Mouse (Mus musculus) neural tube, embryonic 14.5 days (tissue): ENCODE measurements around the gene Tiam1. TPM values are rescaled to one million over a fixed set of nuclear protein-coding genes. Genes with fewer than 3 reads are reported as not detected.

ENCODE experiments used
- ATAC-seq: fragments of 200-750 bp; cut with Nextera tagmentation; 2 replicates; pipeline ENCODE4 v1.8.0; 2017; ENCODE audit warnings: low read depth, mild to moderate bottlenecking, moderate TSS enrichment, moderate library complexity
- H3K27ac ChIP-seq: fragments of 300-500 bp; sonication (generic); 2 replicates; pipeline ENCODE4 v1.5.1; 2014; ENCODE audit warnings: low read depth, mild to moderate bottlenecking, control low read depth, low read length, moderate library complexity, mixed read lengths
- H3K27me3 ChIP-seq: fragments of 300-500 bp; sonication (generic); 2 replicates; pipeline ENCODE4 v1.6.1; 2014; ENCODE audit warnings: low read length; ENCODE audit not compliant: control insufficient read depth, insufficient read depth
- H3K36me3 ChIP-seq: fragments of 300-500 bp; sonication (generic); 2 replicates; pipeline ENCODE4 v1.6.1; 2014; ENCODE audit warnings: low read length, mixed read lengths; ENCODE audit not compliant: control insufficient read depth, insufficient read depth
- H3K4me1 ChIP-seq: fragments of 300-500 bp; sonication (generic); 2 replicates; pipeline ENCODE4 v1.6.1; 2014; ENCODE audit warnings: low read length; ENCODE audit not compliant: control insufficient read depth, insufficient read depth
- H3K4me2 ChIP-seq: fragments of 300-500 bp; sonication (generic); 2 replicates; pipeline ENCODE4 v1.6.1; 2014; ENCODE audit warnings: mild to moderate bottlenecking, low read depth, low read length, control low read depth
- H3K4me3 ChIP-seq: fragments of 300-500 bp; sonication (generic); 2 replicates; pipeline ENCODE4 v1.5.1; 2014; ENCODE audit warnings: low read depth, low read length, control low read depth, mixed read lengths
- H3K9ac ChIP-seq: fragments of 300-500 bp; sonication (generic); replicated peaks from 2 replicates; pipeline ENCODE4 v1.6.1; 2014; ENCODE audit warnings: low read depth, mild to moderate bottlenecking, control low read depth, low read length, mixed read lengths
- H3K9me3 ChIP-seq: fragments of 300-500 bp; sonication (generic); 2 replicates; pipeline ENCODE4 v1.6.1; 2016; ENCODE audit warnings: low read length; ENCODE audit not compliant: control insufficient read depth
- WGBS: fragments of 180-500 bp; shearing (Covaris S2); extraction: QIAGEN DNeasy Blood & Tissue Kit; methylation state at CpG from one replicate; pipeline ENCODE4 v1.1.7; 2014; 5-methylcytosine and 5-hydroxymethylcytosine counted together
- polyA plus RNA-seq: library from polyadenylated mRNA; unstranded; fragments of >200 nt; fragmentation: Nextera tagmentation; extraction: Ambion mirVana; gene quantifications from 2 replicates; pipeline ENCODE4 v1.2.1, GENCODE M21; 2014

Gene Tiam1
- polyA plus RNA-seq, 1 experiment from 2014 or later: 34.8 TPM

- Histone ChIP-seq H3K4me2 (no peak overlapping the region), H3K9me3 (no peaks in the 10 kb centered on the region), H3K4me3 (no peak overlapping the region), H3K9ac (no peak overlapping the region), H3K36me3 (no peaks in the 10 kb centered on the region), H3K27ac (no peak overlapping the region), H3K4me1 (0 out of 2 replicates have a peak, but pooled peaks cover 4% of the 10 kb centered on the region), H3K27me3 (no peaks in the 10 kb centered on the region)
- 81% methylated on average over 8 of the region's 8 CpGs for WGBS
- no peak for ATAC-seq
These were observed 298.1 kb downstream of the Tiam1 start for GRCm38 (mm10) chr16:89845461-89845860.

GRCm38 (mm10) chr16:89844580-89844979 lies 299.0 kb downstream of the Tiam1 start:
- Histone ChIP-seq H3K27me3 (no peaks in the 10 kb centered on the region), H3K27ac (no peak overlapping the region), H3K9me3 (no peaks in the 10 kb centered on the region), H3K9ac (no peak overlapping the region), H3K4me1 (0 out of 2 replicates have a peak, but pooled peaks cover 4% of the 10 kb centered on the region), H3K4me2 (no peak overlapping the region), H3K36me3 (no peaks in the 10 kb centered on the region), H3K4me3 (no peak overlapping the region)
- 46% methylated on average over 5 of the region's 5 CpGs for WGBS
- ATAC-seq: peak; percentile 78

GRCm38 (mm10) chr16:89841894-89842293 lies 301.7 kb downstream of the Tiam1 start:
- WGBS: 60% methylated on average over 6 of the region's 6 CpGs
- no peaks in the 10 kb centered on the region for H3K9me3 ChIP-seq

GRCm38 (mm10) chr16:89840361-89840760 lies 303.2 kb downstream of the Tiam1 start:
- Histone ChIP-seq H3K27me3 (no peaks in the 10 kb centered on the region), H3K9ac (no peak overlapping the region), H3K4me3 (no peak overlapping the region), H3K4me1 (0 out of 2 replicates have a peak, but pooled peaks cover 4% of the 10 kb centered on the region), H3K27ac (no peak overlapping the region), H3K36me3 (no peaks in the 10 kb centered on the region), H3K9me3 (no peaks in the 10 kb centered on the region), H3K4me2 (no peak overlapping the region)
- ATAC-seq: no peak
- WGBS: 93% methylated on average over 6 of the region's 6 CpGs

More at GRCm38 (mm10) chr16:89841894-89842293, 301.7 kb downstream of the Tiam1 start:
- H3K4me3 ChIP-seq: no peak overlapping the region
- H3K4me2 ChIP-seq: no peak overlapping the region
- H3K4me1 ChIP-seq: 0 out of 2 replicates have a peak, but pooled peaks cover 4% of the 10 kb centered on the region
- 0 out of 2 replicates have a peak, but pooled peaks have one; percentile 18 for ATAC-seq
- H3K9ac ChIP-seq: no peak overlapping the region
- no peaks in the 10 kb centered on the region for H3K27me3 ChIP-seq
- H3K36me3 ChIP-seq: no peaks in the 10 kb centered on the region
- H3K27ac ChIP-seq: no peak overlapping the region

- 89% methylated on average over 5 of the region's 5 CpGs for WGBS
These were observed 303.7 kb downstream of the Tiam1 start for GRCm38 (mm10) chr16:89839829-89840228.

GRCm38 (mm10) chr16:89837096-89837495 lies 306.5 kb downstream of the Tiam1 start:
- H3K4me1 ChIP-seq: no peaks in the 10 kb centered on the region
- no peak overlapping the region for H3K27ac ChIP-seq
- no peak overlapping the region for H3K4me2 ChIP-seq
- no peaks in the 10 kb centered on the region for H3K36me3 ChIP-seq
- H3K9ac ChIP-seq: no peak overlapping the region
- no peaks in the 10 kb centered on the region for H3K9me3 ChIP-seq
- H3K27me3 ChIP-seq: no peaks in the 10 kb centered on the region
- WGBS: 86% methylated on average over 9 of the region's 9 CpGs
- no peak for ATAC-seq
- H3K4me3 ChIP-seq: no peak overlapping the region

More at GRCm38 (mm10) chr16:89839829-89840228, 303.7 kb downstream of the Tiam1 start:
- Histone ChIP-seq H3K4me1 (0 out of 2 replicates have a peak, but pooled peaks cover 4% of the 10 kb centered on the region), H3K36me3 (no peaks in the 10 kb centered on the region), H3K27ac (no peak overlapping the region), H3K4me2 (no peak overlapping the region), H3K9me3 (no peaks in the 10 kb centered on the region), H3K4me3 (no peak overlapping the region), H3K27me3 (no peaks in the 10 kb centered on the region), H3K9ac (no peak overlapping the region)
- no peak for ATAC-seq

- H3K27ac ChIP-seq: no peak overlapping the region
These were observed 308.0 kb downstream of the Tiam1 start for GRCm38 (mm10) chr16:89835551-89835950.

GRCm38 (mm10) chr16:89833011-89833410 lies 310.6 kb downstream of the Tiam1 start:
- no peaks in the 10 kb centered on the region for H3K9me3 ChIP-seq
- H3K4me1 ChIP-seq: no peaks in the 10 kb centered on the region
- no peaks in the 10 kb centered on the region for H3K36me3 ChIP-seq
- H3K27ac ChIP-seq: no peak overlapping the region
- WGBS: 92% methylated on average over 11 of the region's 11 CpGs
- H3K4me3 ChIP-seq: no peak overlapping the region
- no peak for ATAC-seq
- no peak overlapping the region for H3K9ac ChIP-seq
- H3K27me3 ChIP-seq: no peaks in the 10 kb centered on the region
- H3K4me2 ChIP-seq: no peak overlapping the region

More at GRCm38 (mm10) chr16:89835551-89835950, 308.0 kb downstream of the Tiam1 start:
- H3K4me3 ChIP-seq: no peak overlapping the region
- no peak overlapping the region for H3K4me2 ChIP-seq
- H3K9me3 ChIP-seq: no peaks in the 10 kb centered on the region
- H3K4me1 ChIP-seq: no peaks in the 10 kb centered on the region
- no peak for ATAC-seq
- no peaks in the 10 kb centered on the region for H3K36me3 ChIP-seq
- H3K27me3 ChIP-seq: no peaks in the 10 kb centered on the region
- WGBS: 89% methylated on average over 7 of the region's 7 CpGs
- H3K9ac ChIP-seq: no peak overlapping the region

- H3K36me3 ChIP-seq: no peaks in the 10 kb centered on the region
- H3K4me3 ChIP-seq: no peak overlapping the region
- no peaks in the 10 kb centered on the region for H3K27me3 ChIP-seq
- H3K27ac ChIP-seq: no peak overlapping the region
- no peak for ATAC-seq
- H3K4me1 ChIP-seq: no peaks in the 10 kb centered on the region
- H3K4me2 ChIP-seq: no peak overlapping the region
- no peaks in the 10 kb centered on the region for H3K9me3 ChIP-seq
- H3K9ac ChIP-seq: no peak overlapping the region
- WGBS: 46% methylated on average over 10 of the region's 10 CpGs
These were observed 312.4 kb downstream of the Tiam1 start for GRCm38 (mm10) chr16:89831172-89831571.
